Mouse (Mus musculus) B cell, adult 62 days (primary cell): ENCODE measurements around the gene Ercc4. TPM values are rescaled to one million over a fixed set of nuclear protein-coding genes. Genes with fewer than 3 reads are reported as not detected.

Experiments used
- total RNA-seq: library from RNA; stranded (reverse); gene quantifications from 4 replicates; pipeline ENCODE4 v1.2.4, GENCODE M21; 2023

Gene Ercc4
- 35.8 to 40.1 TPM (median 37.0 TPM) in 4 replicates for total RNA-seq

GRCm38 (mm10) chr16:13109156-13109989, at the start of gene Ercc4:
Gene Ercc4, plus strand, starts transcription at chr16:13109684.

Other genes with a start within 250 kb of the Ercc4 start
- 25.9 to 27.5 TPM (median 27.0 TPM) in 4 replicates for gene Mrtfb, start 146.8 kb downstream of the Ercc4 start, total RNA-seq